Mouse (Mus musculus): ENCODE measurements at regions not wholly inside any gene's neighbourhood (a gene's known extent, or its start where the extent isn't known, plus 50 kb on each side); places are given as distances from the start of the nearest gene placed in this dataset.
A peak's percentile ranks its signal among the peaks of the same experiment; 100 is the strongest.
"Not testable (repeated sequence)": the region's sequence is repeated elsewhere in the genome, so short reads cannot be mapped to it uniquely, and the experiment has no call there.

DNA sequence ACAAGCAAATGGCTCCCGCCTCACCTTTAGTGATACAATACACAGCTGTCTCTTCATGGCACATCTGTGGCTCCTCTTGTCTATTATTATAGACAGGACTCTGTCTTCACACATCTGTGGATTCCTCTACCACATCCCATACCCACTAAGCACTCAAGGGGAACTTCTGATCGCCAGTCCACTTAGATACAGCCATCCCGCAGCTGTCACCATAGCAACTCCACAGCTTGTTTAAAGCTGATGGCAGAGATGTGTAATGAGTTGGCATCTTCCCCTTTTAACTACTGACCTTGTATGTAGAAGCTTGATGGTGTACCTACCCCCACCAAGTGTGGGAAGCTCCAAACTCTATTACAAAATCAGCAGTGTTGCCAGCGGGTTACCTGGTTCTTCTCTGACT is 109.5 kb upstream of the Pfn2 start:
- DNase-seq (ENCODE audit: low spot score in 2 of 2) = no peak

- no peak for DNase-seq (ENCODE audit: low spot score in 2 of 2)
These were observed 116.1 kb upstream of the Pfn2 start for GRCm38 (mm10) chr3:57963965-57964364.

DNA sequence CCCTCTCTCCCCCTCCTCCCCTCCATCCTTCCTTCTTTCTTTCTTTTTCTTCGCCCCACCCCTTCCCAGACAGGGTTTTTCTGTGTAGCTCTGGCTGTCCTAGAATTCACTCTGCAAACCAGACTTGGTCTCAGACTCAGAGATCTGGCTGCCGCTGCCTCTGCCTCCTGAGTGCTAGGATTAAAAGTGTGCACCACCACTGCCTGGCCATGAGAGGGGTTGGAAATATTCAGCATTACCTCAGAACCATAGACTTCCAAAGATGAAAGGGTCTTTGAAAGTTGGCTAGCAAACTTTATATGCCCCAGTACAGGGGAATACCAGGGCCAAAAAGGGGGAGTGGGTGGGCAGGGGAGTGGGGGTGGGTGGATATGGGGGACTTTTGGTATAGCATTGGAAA is 122.7 kb upstream of the Pfn2 start:
- DNase-seq (ENCODE audit: low spot score in 2 of 2) = not testable (repeated sequence)

- no peak for DNase-seq (ENCODE audit: low spot score in 2 of 2)
These were observed 124.8 kb upstream of the Pfn2 start for GRCm38 (mm10) chr3:57972469-57973245.

GRCm38 (mm10) chr3:57973546-57973945 is 125.7 kb upstream of the Pfn2 start:
- DNase-seq (ENCODE audit: low spot score in 2 of 2) = no peak

DNA sequence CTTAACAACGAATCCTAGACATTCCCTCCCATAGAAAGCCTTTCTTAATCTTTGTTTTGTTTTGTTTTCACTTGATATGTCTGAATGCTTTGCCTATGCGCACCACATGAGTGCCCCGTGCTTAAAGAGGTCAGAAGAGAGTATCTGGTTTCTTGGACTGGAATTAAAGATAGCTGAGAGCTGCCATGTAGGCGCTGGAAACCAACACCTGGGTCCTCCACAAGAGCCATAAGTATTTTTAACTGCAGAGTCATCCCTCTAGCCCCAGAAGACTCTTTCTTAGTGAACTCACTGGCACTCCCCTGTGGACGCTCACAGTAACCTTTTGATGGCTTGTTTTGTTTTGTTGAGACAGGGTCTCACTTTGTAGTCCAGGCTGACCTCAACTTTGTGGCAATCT is 127.5 kb upstream of the Pfn2 start:
- DNase-seq (ENCODE audit: low spot score in 2 of 2) = peak; percentile 42 to 54

- no peak for DNase-seq (ENCODE audit: low spot score in 2 of 2)
These were observed 128.9 kb upstream of the Pfn2 start for GRCm38 (mm10) chr3:57976640-57977229.

DNA sequence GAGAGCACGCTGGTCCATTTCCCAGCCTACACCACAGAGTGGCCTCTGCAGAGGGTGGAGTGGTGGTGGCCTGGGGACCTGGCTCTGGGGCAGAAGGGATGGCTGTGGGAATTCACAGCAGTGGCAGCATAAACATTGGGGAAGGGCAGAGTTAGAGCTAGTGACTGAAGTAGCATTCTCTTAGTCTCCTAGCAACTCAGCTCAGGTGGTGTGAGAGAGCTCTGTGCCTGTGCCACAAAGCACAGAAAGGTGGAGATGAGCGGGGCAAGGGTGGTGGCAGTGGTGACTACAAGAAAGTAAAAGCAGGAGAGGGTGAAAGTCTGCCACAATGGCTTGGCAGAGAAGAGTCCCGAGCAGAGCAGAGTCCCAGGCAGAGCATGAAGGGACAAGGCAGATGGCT is 140.3 kb upstream of the Pfn2 start:
- DNase-seq (ENCODE audit: low spot score in 2 of 2) = no peak

DNA sequence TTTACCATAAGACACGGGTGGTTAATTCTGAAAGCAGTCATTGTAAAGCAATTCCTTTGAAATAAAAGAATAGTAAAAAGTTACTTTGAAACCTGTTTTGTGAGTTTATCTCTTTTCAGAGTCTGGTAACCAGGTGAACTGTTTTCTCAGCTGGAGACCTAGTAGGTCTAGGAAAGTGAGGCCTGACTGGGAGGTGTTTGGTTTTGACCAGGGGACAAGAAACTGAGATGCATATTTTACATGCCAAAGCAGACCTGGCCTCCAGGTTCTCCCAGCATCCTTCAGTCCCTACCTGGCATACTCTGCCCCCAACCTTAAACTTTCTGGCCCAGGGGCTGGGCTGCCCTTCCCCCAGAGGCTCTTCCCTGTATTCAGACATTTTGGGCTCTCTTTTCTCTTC is 142.9 kb upstream of the Pfn2 start:
- no peak for DNase-seq (ENCODE audit: low spot score in 2 of 2)

GRCm38 (mm10) chr3:57998121-57999102 is 150.5 kb upstream of the Pfn2 start:
- DNase-seq (ENCODE audit: low spot score in 2 of 2) = no peak

DNA sequence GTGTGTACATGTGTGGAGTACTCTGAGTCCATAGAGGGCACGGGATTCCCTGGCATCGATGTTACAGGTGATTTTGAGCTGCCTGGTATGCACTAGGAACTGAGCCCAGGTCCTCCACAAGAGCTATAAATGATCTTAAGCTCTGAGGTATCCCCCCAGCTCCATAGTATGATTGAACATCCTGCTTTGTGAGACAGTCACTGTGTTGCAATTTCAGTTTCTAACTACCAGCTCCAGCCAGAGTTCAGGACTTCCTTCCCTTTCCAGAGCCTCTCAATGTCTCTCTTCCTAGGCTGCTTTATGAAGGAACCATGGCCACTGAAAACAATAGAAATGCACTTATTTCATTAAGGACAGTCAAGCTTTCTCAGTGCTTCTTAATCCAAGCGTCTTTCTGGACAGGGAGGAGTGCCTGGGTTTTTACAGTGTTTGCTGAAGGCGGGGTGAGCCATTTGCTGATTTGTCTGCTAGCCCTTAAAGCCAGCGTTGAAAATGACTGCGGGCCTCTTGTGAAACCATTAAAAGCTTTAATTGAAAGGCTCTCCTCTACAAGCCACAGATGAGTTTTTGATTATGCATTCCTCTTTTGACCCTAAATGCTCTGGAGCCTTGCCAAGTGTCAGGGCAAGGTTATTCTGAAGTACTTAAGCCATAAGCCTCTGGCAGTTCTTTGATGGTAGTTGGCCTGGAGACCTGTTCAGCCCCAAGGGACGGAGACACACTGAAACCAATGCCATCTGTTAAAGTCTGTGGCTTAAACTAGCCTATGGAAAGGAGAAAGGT is 155.1 kb upstream of the Pfn2 start:
- DNase-seq (ENCODE audit: low spot score in 2 of 2) = no peak

- DNase-seq (ENCODE audit: low spot score in 2 of 2) = no peak
These were observed 177.0 kb upstream of the Pfn2 start for GRCm38 (mm10) chr3:58024750-58025392.

- no peak for DNase-seq (ENCODE audit: low spot score in 2 of 2)
These were observed 201.7 kb upstream of the Pfn2 start for GRCm38 (mm10) chr3:58049618-58050017.

- no peak for DNase-seq (ENCODE audit: low spot score in 2 of 2)
These were observed 206.8 kb upstream of the Pfn2 start for GRCm38 (mm10) chr3:58054726-58055125.

- DNase-seq (ENCODE audit: low spot score in 2 of 2) = no peak
These were observed 207.3 kb upstream of the Pfn2 start for GRCm38 (mm10) chr3:58055181-58055580.

DNA sequence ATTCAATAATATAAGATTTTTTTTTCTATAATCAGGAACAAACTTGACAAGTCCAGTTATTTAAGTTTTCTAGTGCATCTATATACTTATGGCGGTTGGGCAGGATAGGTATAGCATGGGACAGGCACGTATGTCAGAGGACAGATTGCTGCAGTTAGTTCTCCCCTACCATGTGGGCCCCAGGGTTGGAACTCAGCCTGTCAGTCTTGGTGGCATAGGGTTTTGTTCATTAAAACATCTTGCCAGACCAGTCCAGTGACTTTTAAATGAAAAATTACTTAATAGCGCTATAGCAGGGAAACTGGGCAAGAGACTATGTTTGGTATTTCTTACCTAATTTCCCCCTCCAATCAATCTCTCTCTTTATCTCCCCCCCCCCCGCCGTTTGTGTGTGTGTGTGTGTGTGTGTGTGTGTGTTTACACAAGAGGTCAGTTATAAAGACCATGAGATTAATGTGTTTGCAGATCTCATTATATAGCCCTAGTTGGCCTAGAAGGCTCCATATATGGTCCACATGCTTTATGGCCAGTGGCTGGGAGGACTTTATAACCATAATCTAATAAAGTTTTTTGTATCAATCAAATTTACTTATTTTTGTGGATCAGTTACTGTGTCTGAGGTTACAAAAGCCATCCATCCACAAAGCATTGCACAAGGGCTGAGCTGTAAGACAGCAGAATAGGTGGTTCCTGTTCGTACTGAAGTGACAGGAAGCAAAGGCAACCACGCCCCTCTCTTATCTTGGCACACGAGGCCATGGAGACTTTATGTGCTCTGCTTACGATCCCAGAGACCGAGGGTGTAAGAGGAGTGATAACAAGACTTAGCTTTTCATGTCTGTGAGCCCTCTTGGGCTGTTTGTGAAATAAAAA is 208.5 kb upstream of the Pfn2 start:
- DNase-seq (ENCODE audit: low spot score in 2 of 2) = no peak

DNA sequence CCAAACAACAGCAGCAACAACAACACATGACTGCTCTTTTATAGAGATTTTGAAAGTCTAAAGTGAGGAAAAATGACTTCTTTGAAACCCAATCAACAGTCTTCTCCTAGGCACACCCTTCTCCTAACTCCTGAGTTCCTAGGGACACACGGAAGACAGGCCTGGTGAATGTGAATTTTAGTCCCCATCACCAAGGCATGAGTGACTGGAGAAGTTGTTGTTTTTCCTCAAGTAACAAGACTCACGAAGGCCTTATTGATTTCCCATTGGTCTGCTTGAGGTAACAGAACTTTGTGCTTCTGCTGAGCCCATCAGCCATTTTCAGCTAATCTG is 209.2 kb upstream of the Pfn2 start:
- no peak for DNase-seq (ENCODE audit: low spot score in 2 of 2)

GRCm38 (mm10) chr3:58058134-58058533 is 210.3 kb upstream of the Pfn2 start:
- DNase-seq (ENCODE audit: low spot score in 2 of 2) = no peak

GRCm38 (mm10) chr3:58063852-58064549 is 216.1 kb upstream of the Pfn2 start:
- DNase-seq (ENCODE audit: low spot score in 2 of 2) = no peak
